Mouse (Mus musculus) layer of hippocampus, postnatal 10 days (tissue): ENCODE data around the gene Prss21. TPM values are rescaled to one million over a fixed set of nuclear protein-coding genes. Genes with fewer than 3 reads are reported as not detected.
"Not testable (repeated sequence)": the region's sequence is repeated elsewhere in the genome, so short reads cannot be mapped to it uniquely, and the experiment has no call there.

ENCODE experiments used
- DNase-seq, 2 experiments: peaks; one replicate each; pipeline ENCODE4 v3.0.0; 2021; ENCODE audit warnings: low spot score in 2 of 2
- microRNA-seq, 2 experiments: library from miRNA; unstranded; fragments of <30 nt; microRNA quantifications; one replicate each; pipeline ENCODE4 v1.2.0; 2021
- total RNA-seq, 2 experiments: library from RNA; stranded (reverse); gene quantifications; 2 replicates each; pipeline ENCODE4 v1.2.3; 2021

Gene Prss21
- total RNA-seq, 2 experiments from 2014 or later: not detected

DNA sequence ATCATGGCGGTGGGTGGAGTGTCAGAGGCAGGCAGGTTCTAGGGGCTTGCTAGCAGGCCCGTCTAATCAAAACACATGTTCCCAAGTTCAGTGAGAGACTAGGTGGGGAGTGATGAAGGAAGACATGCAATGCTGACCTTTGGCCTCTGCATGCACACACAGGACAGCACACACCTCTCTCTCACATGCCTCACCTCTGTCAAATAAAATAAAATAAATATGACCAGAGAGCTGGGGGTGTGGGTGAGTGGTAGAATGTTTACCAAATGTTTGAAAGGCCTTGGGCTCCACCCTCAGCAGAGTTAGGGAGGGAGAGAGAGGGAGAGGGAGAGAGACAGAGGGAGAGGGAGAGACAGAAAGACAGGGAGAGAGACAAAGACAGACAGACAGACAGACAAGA is 9.9 kb upstream of the Prss21 start:
- DNase-seq: no peak

- no peak for DNase-seq
Observed at GRCm38 (mm10) chr17:23862926-23863325, 4.9 kb upstream of the Prss21 start.

GRCm38 (mm10) chr17:23868513-23868912 is 657 bp downstream of the Prss21 start:
- no peak for DNase-seq

GRCm38 (mm10) chr17:23873884-23874856 is 6.3 kb downstream of the Prss21 start:
- DNase-seq: peak; percentile 37 to 54

DNA sequence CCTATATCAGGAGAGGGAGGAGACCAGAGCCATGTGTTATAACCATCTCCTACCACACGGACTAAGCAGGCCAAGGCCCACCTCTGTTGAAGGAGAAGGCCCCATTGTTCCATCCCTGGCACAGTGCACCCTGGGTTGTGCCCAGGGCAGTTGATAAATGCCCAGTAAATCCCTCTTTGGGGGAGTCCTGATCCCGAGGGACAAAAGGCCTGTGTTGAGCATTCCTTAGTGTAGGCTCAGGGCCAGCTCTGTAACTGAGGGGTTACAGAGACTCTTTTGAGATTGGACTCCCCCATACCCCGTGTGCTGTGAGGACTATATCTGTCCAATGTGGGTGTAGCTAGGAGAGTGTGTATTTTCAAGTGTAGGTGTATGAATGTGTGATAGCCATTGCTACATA is 8.9 kb downstream of the Prss21 start:
- peak; percentile 35 to 55 for DNase-seq

GRCm38 (mm10) chr17:23877166-23877565 is 9.3 kb downstream of the Prss21 start:
- peak; percentile 28 to 30 for DNase-seq

- not testable (repeated sequence) for DNase-seq
Observed at GRCm38 (mm10) chr17:23880576-23880975, 12.7 kb downstream of the Prss21 start, which contains the start of the genes Dcpp1 and Dcpp2. Dcpp1 (plus strand) TSS chr17:23880876. Dcpp2 (plus strand) TSS chr17:23880880.

GRCm38 (mm10) chr17:23917158-23917557 is 49.3 kb downstream of the Prss21 start, which contains the start of gene Dcpp3:
Dcpp3 (plus strand) TSS chr17:23917458.
- DNase-seq: not testable (repeated sequence)

Small RNA genes lying within 50 kb of the gene (microRNA-seq; reads per million reads assigned to microRNA genes)
- 3.3 to 5.9 reads per million in 2 experiments for gene Mir5125

Other genes with a start within 250 kb of the Prss21 start
- 1 to 10 TPM; 1.2 to 1.6 TPM for gene Mmp25, start 222.8 kb upstream of the Prss21 start, total RNA-seq
- gene Bicdl2, start 207.6 kb upstream of the Prss21 start, total RNA-seq: not detected
- 100 to 1,000 TPM; 137 to 148 TPM for gene Hcfc1r1, start 194.5 kb upstream of the Prss21 start, total RNA-seq
- gene Thoc6, start 194.2 kb upstream of the Prss21 start, total RNA-seq: 10 to 100 TPM; 11.4 to 12.9 TPM
- 1 to 10 TPM; 6.8 to 7.2 TPM for gene Tnfrsf12a, start 190.6 kb upstream of the Prss21 start, total RNA-seq
- under 1 TPM; 0.22 to 0.25 TPM for gene Cldn6, start 188.8 kb upstream of the Prss21 start, total RNA-seq
- gene Cldn9, start 184.0 kb upstream of the Prss21 start, total RNA-seq: under 1 TPM in 1 of 2 experiments, not detected in 1; 0.57 TPM
- under 1 TPM; 0.13 to 0.62 TPM for gene 1520401A03Rik, start 145.3 kb upstream of the Prss21 start, total RNA-seq
- gene Pkmyt1, start 141.7 kb upstream of the Prss21 start, total RNA-seq: 1 to 10 TPM; 6.7 to 8.3 TPM
- 10 to 100 TPM; 51.8 to 53.1 TPM for gene Paqr4, start 127.2 kb upstream of the Prss21 start, total RNA-seq
- under 1 TPM; 0.20 to 0.27 TPM for gene Kremen2, start 122.2 kb upstream of the Prss21 start, total RNA-seq
- 100 to 1,000 TPM; 121 to 123 TPM for gene Flywch1, start 96.5 kb upstream of the Prss21 start, total RNA-seq
- 10 to 100 TPM; 26.7 to 27.3 TPM for gene Flywch2, start 82.0 kb upstream of the Prss21 start, total RNA-seq
- 100 to 1,000 TPM; 516 to 611 TPM for gene Srrm2, start 77.5 kb upstream of the Prss21 start, total RNA-seq
- gene Elob, start 38.9 kb upstream of the Prss21 start, total RNA-seq: 100 to 1,000 TPM; 402 to 410 TPM
- gene Prss33, start 32.0 kb upstream of the Prss21 start, total RNA-seq: not detected
- gene Prss32, start 24.2 kb upstream of the Prss21 start, total RNA-seq: under 1 TPM; 0.21 to 0.45 TPM
- gene Prss41, start 23.9 kb upstream of the Prss21 start, total RNA-seq: 1 to 10 TPM; 2.2 to 3.1 TPM
- not detected for gene Dcpp1, start 12.8 kb downstream of the Prss21 start, total RNA-seq
- gene Dcpp2, start 12.8 kb downstream of the Prss21 start, total RNA-seq: not detected
- not detected for gene Dcpp3, start 49.4 kb downstream of the Prss21 start, total RNA-seq
- not detected for gene Sbp, start 73.6 kb downstream of the Prss21 start, total RNA-seq
- not detected for gene Sbpl, start 87.2 kb downstream of the Prss21 start, total RNA-seq
- gene Prss30, start 112.5 kb downstream of the Prss21 start, total RNA-seq: under 1 TPM in 1 of 2 experiments, not detected in 1; 0.45 TPM
- not detected for gene Prss22, start 130.0 kb downstream of the Prss21 start, total RNA-seq
- gene Prss27, start 170.1 kb downstream of the Prss21 start, total RNA-seq: not detected
- 10 to 100 TPM; 71.8 to 72.0 TPM for gene Kctd5, start 205.4 kb downstream of the Prss21 start, total RNA-seq